Mouse (Mus musculus): ENCODE measurements around the gene Ctnnd2.
A peak's percentile ranks its signal among the peaks of the same experiment; 100 is the strongest.

GRCm38 (mm10) chr15:30974436-30974835 lies 802.0 kb downstream of the Ctnnd2 start:
- no peak for TF ChIP-seq CTCF (IDR thresholded peaks at IDR 0.05)
- TF ChIP-seq EP300 (IDR thresholded peaks at IDR 0.05): peak; percentile 26; the same call in 1 of the 2 replicates

All from lung, postnatal 0 days (tissue).